Mouse (Mus musculus) neural tube, embryonic 10.5 days (tissue): ENCODE data around the gene Limk2.

Source experiments
- DNase-seq: peaks from one replicate; pipeline ENCODE4 v3.0.0-alpha.2; 2017; ENCODE audit warnings: low spot score; ENCODE audit errors: extremely low spot score

Limk2 gene

DNA sequence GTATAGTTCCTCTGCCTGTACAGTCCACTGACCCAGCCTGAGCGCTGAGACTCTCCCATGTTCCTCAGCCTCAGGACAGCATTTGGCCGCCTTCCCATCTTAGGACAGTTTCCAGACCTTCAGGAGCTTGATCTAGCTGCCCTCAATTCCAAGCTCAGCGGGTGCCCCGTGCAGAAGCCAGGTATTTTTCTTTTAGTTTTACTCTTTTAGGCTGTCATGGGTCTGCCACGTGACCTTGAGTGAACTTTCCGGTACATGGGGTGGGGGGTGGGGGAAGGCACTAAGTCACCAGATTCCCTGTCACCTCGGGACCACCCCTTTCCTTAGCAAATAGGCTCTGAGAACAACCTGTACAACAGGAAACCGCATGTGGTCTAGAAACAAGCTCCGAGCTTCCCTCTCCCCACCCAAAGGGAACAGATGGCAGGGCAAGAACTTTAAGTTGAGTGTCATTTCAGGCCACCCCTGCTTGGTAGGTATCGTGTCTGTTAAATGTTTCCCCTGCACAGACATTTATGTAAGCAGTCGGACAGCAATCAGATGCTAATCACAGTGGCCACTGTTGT, 73.3 kb downstream of the Limk2 start:
- no peak for DNase-seq

DNA sequence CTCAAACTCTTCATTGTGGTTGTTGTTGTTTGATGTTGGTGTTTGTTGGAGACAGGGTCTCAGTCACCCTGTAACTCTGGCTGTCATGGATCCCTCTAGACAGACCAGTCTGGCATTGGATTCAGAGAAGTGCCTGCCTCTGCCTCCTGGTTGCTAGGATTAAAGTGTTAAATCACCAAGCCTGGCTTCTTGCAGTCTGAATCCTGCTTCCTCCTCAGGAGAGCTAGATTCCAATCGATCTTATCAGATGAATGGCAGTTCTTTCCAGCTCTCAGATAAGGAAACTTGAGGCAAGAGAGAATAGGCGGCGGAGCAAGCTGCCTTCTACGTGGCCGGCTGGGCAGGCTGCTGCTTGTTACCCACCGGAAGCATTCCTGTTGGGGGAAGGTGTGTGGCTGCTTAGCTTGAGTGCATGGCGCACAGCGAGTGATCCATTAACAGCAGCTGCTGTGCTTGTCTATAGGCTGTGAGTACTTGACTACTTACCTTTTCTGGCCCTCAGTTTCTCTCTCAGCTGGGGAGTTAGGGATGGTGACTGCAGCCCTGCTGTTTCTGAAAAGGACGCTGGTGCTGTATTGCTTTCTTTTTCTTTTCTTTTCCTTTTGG, 74.2 kb downstream of the Limk2 start:
- DNase-seq = no peak

DNA sequence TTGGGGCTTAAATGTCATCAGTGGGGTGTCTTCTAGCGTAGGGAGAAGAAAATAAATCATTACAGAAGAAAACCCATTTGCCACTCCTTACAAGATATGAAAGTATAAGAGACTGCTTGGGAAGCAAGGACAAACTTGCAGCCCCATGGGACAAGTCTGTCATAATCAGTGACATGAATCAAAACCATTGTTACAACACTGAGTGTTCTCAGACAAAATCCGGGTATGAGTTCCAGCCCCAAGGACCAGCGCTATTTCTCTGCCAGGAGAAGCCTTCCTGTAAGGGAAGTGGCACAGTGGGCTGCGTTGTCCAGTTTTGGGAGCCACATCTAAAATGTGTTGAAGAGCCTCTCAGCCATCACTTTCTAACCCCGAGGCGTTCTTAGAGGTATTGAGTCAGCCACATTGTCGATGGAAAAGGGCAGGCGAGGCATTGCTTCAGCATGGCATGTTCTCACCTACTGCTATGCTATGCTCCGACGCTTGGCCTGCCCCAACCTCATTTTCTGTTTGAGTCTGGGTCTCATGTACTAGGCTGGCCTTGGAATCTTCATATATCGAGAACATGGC, 74.8 kb downstream of the Limk2 start:
- no peak for DNase-seq

DNA sequence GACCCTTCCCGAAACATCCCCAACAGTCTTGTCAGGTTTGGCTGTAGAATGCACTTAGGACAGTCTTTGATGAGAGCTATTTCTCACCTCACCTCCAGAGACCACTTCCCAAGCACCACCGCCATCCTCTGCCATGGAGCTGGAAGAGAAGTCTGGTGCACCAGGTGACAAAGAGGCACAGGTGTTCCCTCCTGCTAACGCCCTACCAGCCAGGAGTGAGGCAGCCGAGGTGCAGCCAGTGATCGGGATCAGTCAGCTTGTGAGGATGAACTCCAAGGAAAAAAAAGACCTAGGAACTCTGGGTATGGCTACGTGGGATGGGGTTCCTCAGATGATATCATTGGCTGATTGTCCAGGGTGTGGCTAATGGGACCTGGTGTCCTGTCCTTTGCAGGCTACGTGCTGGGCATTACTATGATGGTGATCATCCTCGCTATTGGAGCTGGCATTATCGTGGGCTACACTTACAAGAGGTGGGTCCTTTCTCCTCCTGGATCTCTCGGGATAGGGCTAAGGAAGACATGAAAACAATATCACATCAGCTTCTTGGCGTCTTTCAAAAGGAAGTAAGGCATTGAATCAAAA, 75.8 kb downstream of the Limk2 start:
- DNase-seq = no peak

DNA sequence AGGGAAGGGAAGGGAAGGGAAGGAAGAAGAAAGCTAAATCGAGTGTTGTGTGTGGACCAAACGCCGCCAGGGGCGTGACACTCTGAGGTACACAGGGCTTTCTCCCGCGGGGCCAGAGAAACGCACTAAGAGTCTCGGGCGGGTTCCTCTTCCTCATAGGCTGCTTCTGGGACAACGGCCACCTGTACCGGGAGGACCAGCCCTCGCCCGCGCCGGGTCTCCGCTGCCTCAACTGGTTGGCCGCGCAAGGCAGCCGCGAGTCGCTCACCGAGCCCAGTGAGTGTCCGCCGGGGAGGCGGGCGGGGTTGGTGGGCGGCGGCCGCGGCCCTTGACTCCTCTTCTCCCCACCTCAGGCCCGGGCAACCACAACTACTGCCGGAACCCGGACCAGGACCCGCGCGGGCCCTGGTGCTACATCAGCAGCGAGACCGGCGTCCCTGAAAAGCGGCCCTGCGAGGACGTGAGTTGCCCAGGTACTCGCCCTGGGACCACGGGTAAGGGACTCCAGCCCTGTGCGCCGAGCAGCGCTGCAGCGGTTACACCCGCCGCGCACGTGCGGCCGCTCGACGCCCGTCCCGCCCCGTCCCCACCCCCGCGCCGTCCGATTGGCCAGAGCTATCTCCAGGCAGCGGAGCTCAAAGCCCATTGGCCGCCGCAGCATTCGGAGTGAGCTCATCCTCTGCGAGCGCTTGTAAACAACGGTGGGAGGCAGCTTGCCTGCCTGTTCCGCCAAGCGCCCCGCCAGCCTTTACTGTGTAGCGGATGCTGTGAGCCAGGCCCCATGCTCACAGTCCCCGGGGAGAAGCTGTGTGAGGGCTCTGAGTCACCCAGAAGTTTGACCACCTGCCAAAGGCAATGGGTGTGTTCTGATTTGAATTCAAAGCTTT, 77.0 kb downstream of the Limk2 start:
- peak; percentile 90 for DNase-seq

DNA sequence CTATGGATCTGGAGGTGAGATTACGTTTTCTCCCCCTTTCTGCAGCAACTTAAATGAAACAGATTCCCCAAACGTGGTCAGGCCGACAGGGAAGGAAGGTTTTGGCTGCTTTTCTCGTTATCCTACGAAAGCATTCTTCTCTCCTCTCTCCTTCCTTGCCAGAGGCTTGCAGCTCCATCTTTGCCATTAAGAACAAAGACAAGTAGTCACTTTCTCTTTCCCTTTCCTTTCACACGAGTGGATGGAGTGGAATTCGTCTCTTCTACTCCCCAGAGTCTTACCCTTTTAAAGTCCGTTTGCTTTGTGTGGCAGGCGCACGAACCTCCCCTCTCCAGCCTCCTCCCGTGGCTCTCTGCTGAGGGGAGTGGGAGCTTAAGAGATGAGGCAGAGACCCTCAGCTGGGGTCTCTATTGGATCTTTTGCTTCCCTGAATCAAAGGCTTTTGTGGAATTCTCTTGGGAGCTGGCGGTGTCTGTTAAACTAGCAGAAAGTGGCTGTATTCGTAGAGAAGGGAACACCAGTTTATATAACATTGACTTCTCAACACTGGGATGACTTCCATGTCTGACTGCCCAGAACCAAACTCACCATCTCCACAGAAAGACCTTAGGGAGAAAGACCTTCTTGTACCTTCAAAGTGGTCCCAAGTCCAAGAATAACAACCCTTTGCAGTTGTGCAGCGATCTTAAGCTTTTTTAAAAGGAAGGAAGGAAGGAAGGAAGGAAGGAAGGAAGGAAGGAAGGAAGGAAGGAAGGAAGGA, 77.8 kb downstream of the Limk2 start:
- DNase-seq = peak; percentile 47

DNA sequence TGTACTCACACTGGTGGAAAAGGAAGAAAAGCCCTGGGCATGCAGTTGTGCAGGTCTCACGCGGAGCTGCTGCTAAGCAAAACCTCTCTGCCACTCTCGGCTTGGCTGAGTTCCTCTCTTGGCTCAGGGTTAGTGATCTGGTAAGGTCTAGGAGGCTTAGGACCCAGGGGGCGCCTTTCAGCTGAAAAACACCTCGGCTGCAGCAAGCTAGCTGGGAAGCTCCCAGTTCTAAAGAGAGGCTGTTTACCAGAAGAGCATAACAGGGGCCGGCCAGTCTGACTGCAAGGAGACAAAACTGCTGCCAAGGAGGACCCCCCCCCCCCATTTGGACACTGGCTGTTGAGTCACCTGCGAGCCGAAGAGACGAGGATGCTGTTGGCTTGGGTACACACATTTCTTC, 78.4 kb downstream of the Limk2 start:
- peak; percentile 63 for DNase-seq

DNA sequence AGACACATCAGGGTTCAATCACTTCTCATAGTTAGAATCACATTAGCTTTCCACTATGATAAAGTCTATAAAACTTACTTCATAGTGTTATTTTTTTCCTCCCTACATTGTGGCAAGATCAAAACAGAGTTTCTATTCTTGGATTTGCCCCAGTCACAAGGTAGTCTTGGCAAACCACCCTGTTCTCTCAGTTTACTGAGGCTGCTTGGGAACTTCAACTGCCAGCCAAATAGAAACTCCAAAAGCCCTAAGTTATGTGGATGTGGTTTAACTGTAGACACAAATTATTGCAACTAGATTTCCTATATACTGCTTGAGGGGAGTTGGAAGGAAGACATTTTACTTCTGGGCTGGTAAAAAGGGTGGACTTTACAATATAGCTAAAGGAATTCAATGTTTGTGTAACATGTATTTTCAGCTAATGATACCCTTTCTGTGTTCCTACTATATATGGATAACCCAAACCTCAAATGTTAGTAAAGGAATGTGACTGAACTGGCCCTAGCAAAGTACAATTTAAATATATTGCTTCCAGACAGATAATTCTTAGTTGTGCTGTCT, 79.0 kb downstream of the Limk2 start, which contains the start of gene Pik3ip1:
Gene Pik3ip1 (plus strand): TSS at position 511 of the 561 bp plus-strand sequence.
- DNase-seq = no peak

DNA sequence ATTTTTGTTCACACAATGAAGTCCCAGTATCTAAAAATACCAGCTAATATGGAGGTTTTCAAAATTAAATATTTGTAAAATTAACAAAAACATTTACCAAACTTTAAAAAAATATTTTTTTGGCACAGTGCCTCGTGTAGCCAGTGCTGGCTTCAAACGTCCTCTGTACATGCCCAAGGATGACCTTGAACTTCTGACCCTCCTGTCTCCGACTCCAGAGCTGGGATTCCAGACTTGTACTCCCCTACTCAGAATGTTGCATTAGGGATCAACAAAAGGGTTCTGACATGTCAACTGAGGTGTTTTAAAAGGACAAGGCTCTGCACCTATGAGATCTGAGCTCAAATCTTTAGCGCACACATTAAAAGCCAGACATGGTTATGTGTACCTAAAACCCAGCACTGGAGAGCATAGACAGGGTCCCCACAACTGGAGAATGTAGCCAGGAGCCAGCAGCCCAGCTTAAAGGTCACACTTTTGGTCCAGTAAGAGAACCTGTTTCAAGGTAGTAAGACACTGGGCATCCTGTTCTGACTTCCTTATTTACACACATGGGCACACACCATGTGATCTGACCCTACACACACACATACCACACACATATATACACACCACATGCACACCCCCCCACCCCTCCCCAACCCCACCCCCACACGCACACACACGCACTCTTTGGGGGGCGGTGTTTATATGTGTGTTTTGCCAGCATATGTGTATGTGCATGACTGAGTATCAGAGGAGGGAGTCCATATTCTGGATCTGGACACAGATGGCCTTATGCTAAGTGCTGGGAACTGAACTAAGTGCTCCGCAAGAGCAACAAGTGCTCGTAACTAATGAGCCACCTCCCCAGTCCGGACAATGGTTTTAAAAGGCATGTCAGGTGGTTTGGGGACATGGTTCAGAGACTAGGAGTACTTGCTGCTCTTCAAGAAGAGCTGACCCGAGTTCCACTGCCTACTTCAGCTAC, 79.9 kb downstream of the Limk2 start:
- DNase-seq = no peak

DNA sequence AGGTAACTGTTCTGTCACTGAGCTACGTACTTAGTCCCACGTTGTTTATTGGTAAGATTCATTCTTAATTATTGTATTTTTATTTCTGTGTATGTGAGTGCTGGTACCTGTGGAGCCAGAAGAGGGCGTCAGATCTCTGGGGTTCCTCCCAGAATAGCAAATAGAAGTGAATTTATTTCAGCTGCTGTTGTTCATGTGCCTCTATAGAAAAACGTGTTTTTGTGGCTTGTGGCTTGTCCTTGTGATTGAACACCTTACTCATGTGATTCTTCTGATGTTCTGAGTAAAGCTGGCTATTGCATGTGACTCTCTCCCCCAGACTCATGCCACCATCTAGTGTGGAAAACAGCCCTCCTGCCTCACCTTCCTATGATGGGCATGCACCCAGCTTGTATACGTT, 80.7 kb downstream of the Limk2 start:
- DNase-seq = no peak

DNA sequence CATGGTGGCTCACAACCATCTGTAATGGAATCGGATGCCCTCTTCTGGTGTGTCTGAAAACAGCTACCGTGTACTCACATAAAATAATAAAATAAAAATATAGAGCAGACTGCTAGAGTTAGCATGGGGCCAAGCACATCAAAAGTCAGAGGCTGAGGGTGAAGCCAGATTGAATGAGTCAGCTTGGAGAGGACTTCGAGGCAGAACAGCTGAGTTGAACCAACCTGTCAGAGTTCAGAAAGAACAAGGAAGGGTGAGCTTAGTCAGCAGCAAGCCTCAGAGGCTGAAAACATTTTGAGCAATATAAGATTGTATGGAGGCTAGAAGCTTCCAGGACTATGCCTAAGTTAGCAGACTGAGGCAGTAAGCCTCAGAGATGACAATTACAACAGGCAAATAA, 90.7 kb downstream of the Limk2 start:
- no peak for DNase-seq

DNA sequence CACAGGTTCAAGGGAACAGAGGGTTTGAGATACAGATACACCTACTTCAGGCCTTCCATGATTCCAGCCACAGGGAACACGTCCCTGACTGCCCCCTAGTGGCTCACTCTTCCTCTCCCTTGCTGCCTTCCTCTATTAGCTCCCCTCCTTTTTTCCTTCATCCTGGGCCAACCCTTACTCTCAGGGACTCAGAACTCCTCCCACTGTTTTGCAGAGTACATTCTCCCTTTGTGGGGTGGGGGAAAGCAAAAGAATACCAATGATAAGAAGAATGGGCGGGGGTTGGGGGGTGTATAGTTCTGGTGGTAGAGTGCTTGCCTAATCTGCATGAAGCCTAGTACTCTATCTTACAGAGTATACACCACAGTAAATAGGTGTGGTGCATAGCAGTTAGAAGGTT, 94.8 kb downstream of the Limk2 start:
- DNase-seq = no peak

DNA sequence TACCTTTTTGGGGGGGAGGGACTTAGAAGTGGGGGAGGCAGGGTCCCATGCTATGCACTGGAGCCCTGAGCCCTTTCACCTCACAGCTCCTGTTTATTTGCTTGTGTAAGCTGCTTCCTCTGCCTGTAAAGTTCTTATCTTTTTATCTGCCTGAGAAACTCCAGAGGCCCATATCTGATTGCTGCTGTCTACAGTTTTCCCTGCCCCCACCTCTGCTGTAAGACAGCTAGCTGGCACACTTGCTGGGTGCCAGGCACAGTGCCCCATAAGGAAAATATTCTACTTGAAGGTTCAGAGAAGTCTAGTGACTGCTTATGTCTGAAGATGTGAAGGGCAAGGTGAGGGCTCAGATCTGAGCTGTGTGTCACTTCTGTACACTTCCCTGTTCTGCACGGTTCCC, 95.7 kb downstream of the Limk2 start:
- no peak for DNase-seq

DNA sequence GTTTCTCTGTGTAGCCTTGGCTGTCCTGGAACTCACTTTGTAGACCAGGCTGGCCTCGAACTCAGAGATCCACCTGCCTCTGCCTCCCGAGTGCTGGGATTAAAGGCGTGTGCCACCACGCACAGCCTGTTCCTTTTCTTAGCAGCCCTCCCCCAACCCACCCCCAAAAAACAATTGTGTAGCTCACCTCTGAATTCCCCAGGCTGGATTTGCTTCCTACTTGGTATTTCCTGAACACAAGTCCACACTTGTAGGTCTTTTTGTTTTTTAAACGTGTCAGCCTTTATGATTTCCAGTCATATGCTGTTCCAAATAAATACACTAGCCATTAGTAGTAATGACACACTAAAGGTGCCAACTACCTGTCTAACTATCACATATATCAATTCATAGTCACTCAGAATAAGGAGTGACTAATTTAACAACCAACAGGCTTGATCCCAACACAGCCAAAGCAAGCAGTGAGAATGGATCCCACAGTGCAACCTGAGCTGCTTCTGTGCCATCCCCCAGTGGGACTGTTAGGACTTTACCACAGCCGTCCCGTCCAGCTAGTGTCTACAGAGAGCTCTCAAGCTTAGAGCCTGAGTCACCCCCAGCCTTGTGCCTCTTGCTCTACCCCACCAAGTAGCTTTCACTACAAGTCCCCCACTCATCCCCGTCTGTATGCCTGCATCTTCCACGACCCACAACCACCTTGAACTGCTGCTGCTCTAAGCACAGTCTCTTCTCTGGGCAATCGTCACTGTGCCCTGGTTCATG, 97.2 kb downstream of the Limk2 start:
- no peak for DNase-seq

DNA sequence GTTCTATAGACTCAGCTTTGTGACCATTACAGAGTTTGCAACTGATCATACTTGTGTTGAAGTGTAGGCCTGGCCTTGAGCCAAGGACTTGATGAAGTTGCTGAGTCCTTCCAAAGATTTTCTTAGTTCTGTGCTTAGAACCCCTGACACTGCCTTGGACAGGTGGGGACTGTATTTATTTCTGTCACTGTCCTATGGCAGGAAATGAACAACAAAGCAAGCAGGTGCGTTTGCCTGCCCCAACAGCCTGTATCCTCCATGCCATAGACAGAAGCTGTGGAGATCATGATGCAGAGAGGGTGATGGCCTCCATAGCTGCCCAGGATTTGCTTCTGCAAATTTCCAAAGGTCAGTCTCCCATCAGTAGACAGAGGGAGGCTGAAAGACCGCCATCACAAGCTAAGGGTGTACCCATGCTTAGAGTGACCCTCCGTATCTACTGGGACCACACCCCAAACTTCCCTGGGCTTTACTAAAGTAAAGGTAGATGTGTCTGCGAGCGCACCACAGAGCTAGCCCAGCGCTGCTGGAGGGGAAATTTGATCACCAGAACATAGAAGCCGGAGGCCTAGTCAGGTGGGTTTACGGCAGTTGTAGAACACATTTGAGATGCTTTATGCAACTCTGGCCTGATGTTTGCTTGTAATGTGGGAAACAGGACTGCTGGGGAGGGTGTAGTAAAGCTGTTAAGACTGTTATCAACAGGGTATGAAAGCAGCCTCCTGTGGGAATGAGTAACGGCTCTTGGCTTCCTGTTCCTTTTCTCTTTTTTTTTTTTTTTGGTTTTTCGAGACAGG, 98.0 kb downstream of the Limk2 start:
- no peak for DNase-seq

DNA sequence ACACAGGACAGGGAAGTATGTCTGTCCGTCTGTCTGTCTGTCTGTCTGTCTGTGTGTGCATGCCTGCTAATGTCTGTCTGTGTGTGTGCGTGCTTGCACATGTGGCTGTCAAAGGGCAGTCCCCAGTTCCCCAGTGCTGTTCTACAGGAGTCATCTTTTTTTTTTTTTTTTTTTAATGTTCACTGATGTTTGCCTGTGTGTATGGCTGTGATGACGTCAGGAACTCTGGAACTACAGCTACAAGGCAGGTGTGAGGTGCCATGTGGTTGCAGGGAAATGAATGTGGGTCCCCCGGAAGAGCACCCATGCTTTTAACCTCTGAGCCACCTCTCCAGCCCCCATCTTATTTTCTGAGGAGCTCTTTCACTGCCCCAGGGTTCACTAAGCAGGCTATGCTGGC, 99.1 kb downstream of the Limk2 start:
- no peak for DNase-seq

DNA sequence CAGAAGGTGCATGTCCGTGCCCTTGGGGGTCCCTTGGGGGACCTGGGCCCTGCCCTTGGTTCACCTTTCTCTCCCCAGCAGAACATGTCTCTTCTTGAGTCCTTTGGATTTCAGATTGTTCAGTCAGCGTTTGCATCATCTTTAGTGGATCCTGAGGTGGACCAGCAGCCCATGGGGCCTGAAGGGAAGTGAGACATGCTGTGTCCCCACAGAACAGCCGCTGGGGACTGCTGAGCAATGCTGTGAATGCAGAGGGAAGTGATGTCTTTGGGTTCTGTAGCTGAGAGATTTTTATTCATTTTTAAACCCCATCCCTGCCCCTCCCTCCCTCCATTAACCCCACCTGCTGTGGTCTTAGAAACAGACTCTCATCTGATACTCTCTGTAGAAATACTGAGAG, 101.1 kb downstream of the Limk2 start:
- no peak for DNase-seq

DNA sequence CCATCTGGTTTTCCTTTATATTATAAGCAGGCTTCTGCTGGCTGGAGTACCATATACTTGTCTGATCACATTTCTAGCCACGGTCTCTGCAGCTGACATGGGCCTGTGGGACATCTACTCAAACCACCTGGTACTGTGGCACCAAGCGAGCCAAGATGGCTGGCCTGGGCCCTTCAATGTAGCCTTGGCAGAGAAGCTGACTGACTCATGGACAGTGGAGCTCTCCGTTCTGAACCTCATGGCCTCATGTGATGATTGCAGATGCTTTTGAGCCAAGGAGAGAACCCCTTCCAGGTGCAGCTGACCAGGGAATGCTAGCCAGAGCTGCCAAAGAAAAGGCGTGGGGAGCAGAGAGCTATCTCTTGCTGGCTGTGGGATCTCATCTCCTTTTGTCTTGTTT, 103.2 kb downstream of the Limk2 start:
- no peak for DNase-seq
